13 mouse cellular contexts compared by ENCODE assay signal in the genomic region with DNA sequence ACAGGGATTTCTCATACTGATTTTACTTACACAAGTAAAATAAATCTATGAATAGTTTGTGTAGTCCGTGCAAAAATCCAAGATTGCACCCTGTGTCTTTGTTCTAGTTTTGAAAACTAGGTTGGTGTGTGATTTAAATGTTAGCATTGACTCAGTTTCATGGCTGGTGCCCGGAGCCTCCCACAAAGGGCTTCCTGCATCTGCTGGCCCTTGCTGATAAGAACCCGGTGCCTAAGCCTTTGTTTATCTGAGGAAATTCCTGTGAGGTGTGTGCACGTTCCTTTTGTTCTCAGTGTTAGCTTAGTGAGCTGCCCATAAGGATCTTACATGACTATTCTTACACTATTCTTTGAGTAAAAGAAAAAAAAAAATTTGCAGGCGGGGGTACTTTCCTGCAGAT. TPM values are rescaled to one million over a fixed set of nuclear protein-coding genes. Genes with fewer than 3 reads are reported as not detected.
A peak's percentile ranks its signal among the peaks of the same experiment; 100 is the strongest.
DNase-seq lines count a peak whose midpoint lies in the region; ATAC-seq and TF ChIP-seq lines count a peak whose summit lies in the region.
"Had no signal": no experiment of that assay in that cellular context is flagged by ENCODE, and none has a peak within 500 bp of the region (broad histone marks: within the 10 kb centered on the region; RNA-seq: fewer than 3 reads in every experiment).

No protein-coding gene starts in this region.

- no peaks in the 10 kb centered on the region for H3K9me3 ChIP-seq in heart, embryonic 10.5 days
- no peaks in the 10 kb centered on the region for H3K9me3 ChIP-seq in liver, embryonic 12.5 days (replicated peaks)
- H3K9me3 ChIP-seq in midbrain, embryonic 16.5 days (replicated peaks; ENCODE audit: control insufficient read depth, low read length, poor library complexity, severe bottlenecking): no peaks in the 10 kb centered on the region
- H3K9me3 ChIP-seq: embryonic facial prominence, embryonic 13.5 days had no signal

- 57% methylated on average over 5 of the region's 5 CpGs for WGBS in kidney, adult 2 months
- WGBS in heart, embryonic 10.5 days: 18% methylated on average over 5 of the region's 5 CpGs
- WGBS in liver, embryonic 12.5 days (ENCODE audit: insufficient replicate concordance): 4% methylated on average over 5 of the region's 5 CpGs
- 59% methylated on average over 5 of the region's 5 CpGs for WGBS in midbrain, embryonic 16.5 days

- no peaks in the 10 kb centered on the region for H3K27me3 ChIP-seq in kidney, adult 2 months (replicated peaks; ENCODE audit: control insufficient read depth, insufficient read depth, low read length)
- H3K27me3 ChIP-seq in heart, embryonic 10.5 days (ENCODE audit: insufficient read depth, poor library complexity, severe bottlenecking): no peaks in the 10 kb centered on the region
- H3K27me3 ChIP-seq in liver, embryonic 12.5 days (replicated peaks): no peaks in the 10 kb centered on the region
- H3K27me3 ChIP-seq in midbrain, embryonic 16.5 days (ENCODE audit: control insufficient read depth, insufficient read depth, low read depth, low read length): no peaks in the 10 kb centered on the region
- H3K27me3 ChIP-seq: embryonic facial prominence, embryonic 13.5 days had no signal

- TF ChIP-seq POLR2A in kidney, adult 2 months (IDR thresholded peaks at IDR 0.05; ENCODE audit: low read depth, low read length): no peak

- no peak overlapping the region for H3K4me3 ChIP-seq in kidney, adult 2 months (ENCODE audit: insufficient read depth, low read depth, low read length)
- no peak overlapping the region for H3K4me3 ChIP-seq in heart, embryonic 10.5 days
- H3K4me3 ChIP-seq in liver, embryonic 12.5 days: no peak overlapping the region
- no peak overlapping the region for H3K4me3 ChIP-seq in midbrain, embryonic 16.5 days (ENCODE audit: low read depth, low read length)
- H3K4me3 ChIP-seq: embryonic facial prominence, embryonic 13.5 days had no signal

- H3K36me3 ChIP-seq in kidney, adult 2 months (ENCODE audit: control insufficient read depth, insufficient read depth, low read length): peaks cover 5% of the 10 kb centered on the region
- peaks cover 47% of the 10 kb centered on the region for H3K36me3 ChIP-seq in heart, embryonic 10.5 days
- peaks cover 40% of the 10 kb centered on the region for H3K36me3 ChIP-seq in liver, embryonic 12.5 days
- H3K36me3 ChIP-seq in midbrain, embryonic 16.5 days (ENCODE audit: control insufficient read depth, insufficient read depth, low read length): peaks cover 31% of the 10 kb centered on the region

- no peaks in the 10 kb centered on the region for H3K4me1 ChIP-seq in kidney, adult 2 months (ENCODE audit: control insufficient read depth, insufficient read depth, low read length)
- peaks cover 13% of the 10 kb centered on the region for H3K4me1 ChIP-seq in heart, embryonic 10.5 days
- peaks cover 22% of the 10 kb centered on the region for H3K4me1 ChIP-seq in liver, embryonic 12.5 days
- no peaks in the 10 kb centered on the region for H3K4me1 ChIP-seq in midbrain, embryonic 16.5 days (ENCODE audit: control insufficient read depth, insufficient read depth, low read length)
- H3K4me1 ChIP-seq: embryonic facial prominence, embryonic 13.5 days had no signal

- no peak for TF ChIP-seq CTCF in kidney, adult 2 months (conservative IDR thresholded peaks at IDR 0.05; ENCODE audit: insufficient read depth, insufficient read length, low read depth, low read length)

- no peak overlapping the region for H3K9ac ChIP-seq in liver, embryonic 12.5 days
- no peak overlapping the region for H3K9ac ChIP-seq in midbrain, embryonic 16.5 days (ENCODE audit: low read depth, low read length)
- H3K9ac ChIP-seq: embryonic facial prominence, embryonic 13.5 days had no signal

- H3K4me2 ChIP-seq in liver, embryonic 12.5 days: peak overlapping the region; percentile 22; the same call in 1 of the 2 replicates
- H3K4me2 ChIP-seq in midbrain, embryonic 16.5 days (ENCODE audit: low read length): no peak overlapping the region
- H3K4me2 ChIP-seq: embryonic facial prominence, embryonic 13.5 days had no signal

- intact Hi-C loops in left cerebral cortex, postnatal 25 days (cut with DNase I): no loop called here

- ATAC-seq in liver, embryonic 12.5 days: peak; percentile 81
- peak; percentile 96 for ATAC-seq in megakaryocyte-erythroid progenitor cell, adult 5-6 weeks (replicated peaks; ENCODE audit: low FRiP score, low TSS enrichment, poor library complexity, severe bottlenecking)
- no peak for ATAC-seq in midbrain, embryonic 16.5 days
- ATAC-seq: CD4-positive, CD25-positive, alpha-beta regulatory T cell, adult 4 months had no signal

- DNase-seq in kidney, adult 2 months: peak; percentile 49
- DNase-seq in kidney, adult 18-20 months: no peak
- DNase-seq in heart, embryonic 10.5 days (ENCODE audit: low spot score): peak; percentile 80
- DNase-seq in left cerebral cortex, postnatal 25 days (ENCODE audit: low spot score in 2 of 2): no peak
- no peak for DNase-seq in cerebellum, postnatal 36 days
- DNase-seq: gastrocnemius, postnatal 36 days; midbrain, embryonic 14.5 days; thymus, adult 2 months had no signal

- no peak overlapping the region for H3K27ac ChIP-seq in kidney, adult 2 months (ENCODE audit: insufficient read depth, low read depth, low read length)
- H3K27ac ChIP-seq in heart, embryonic 10.5 days: peak overlapping the region; percentile 44; the same call in 1 of the 2 replicates
- H3K27ac ChIP-seq in liver, embryonic 12.5 days: peak overlapping the region; percentile 30; the same call in 1 of the 2 replicates
- H3K27ac ChIP-seq in midbrain, embryonic 16.5 days (ENCODE audit: low read length): no peak overlapping the region
- H3K27ac ChIP-seq: embryonic facial prominence, embryonic 13.5 days had no signal

RNA-seq across cellular contexts. Expression of a gene that starts 16.4 kb away (rescaled TPM):
- polyA plus RNA-seq in kidney, adult 2 months (2012; rRNA removed): 12.0 and 15.0 TPM in 2 replicates
- 26.6 and 31.5 TPM in 2 replicates for polyA plus RNA-seq in heart, embryonic 10.5 days (2016; fragmentation: Nextera tagmentation; extraction: Ambion mirVana)
- 13.4 and 13.9 TPM in 2 replicates for polyA plus RNA-seq in liver, embryonic 12.5 days (2016; fragmentation: Nextera tagmentation; extraction: Ambion mirVana)
- 30.9 and 31.8 TPM in 2 replicates for total RNA-seq in megakaryocyte-erythroid progenitor cell, adult 5-6 weeks (2014; fragmentation: Nextera tagmentation)
- total RNA-seq in megakaryocyte-erythroid progenitor cell, adult 5-6 weeks (2017): 30.4 and 38.4 TPM in 2 replicates
- 41.6 and 44.2 TPM in 2 replicates for polyA plus RNA-seq in midbrain, embryonic 16.5 days (2015; fragmentation: Nextera tagmentation; extraction: Ambion mirVana)
- 10 to 100 TPM; 26.0 to 28.1 TPM for total RNA-seq in left cerebral cortex, postnatal 25 days (2021)

RNA-seq across cellular contexts. Expression of a gene that starts 18.1 kb away (rescaled TPM):
- 2.7 and 3.1 TPM in 2 replicates for polyA plus RNA-seq in kidney, adult 2 months (2012; rRNA removed)
- polyA plus RNA-seq in heart, embryonic 10.5 days (2016; fragmentation: Nextera tagmentation; extraction: Ambion mirVana): 12.2 and 15.4 TPM in 2 replicates
- polyA plus RNA-seq in liver, embryonic 12.5 days (2016; fragmentation: Nextera tagmentation; extraction: Ambion mirVana): 4.2 and 4.5 TPM in 2 replicates
- 0.52 TPM in 1 of 2 replicates, not detected in the other for total RNA-seq in megakaryocyte-erythroid progenitor cell, adult 5-6 weeks (2014; fragmentation: Nextera tagmentation)
- total RNA-seq in megakaryocyte-erythroid progenitor cell, adult 5-6 weeks (2017): 0.80 and 1.2 TPM in 2 replicates
- 7.1 and 7.3 TPM in 2 replicates for polyA plus RNA-seq in midbrain, embryonic 16.5 days (2015; fragmentation: Nextera tagmentation; extraction: Ambion mirVana)
- 1 to 10 TPM; 3.6 to 4.6 TPM for total RNA-seq in left cerebral cortex, postnatal 25 days (2021)

RNA-seq across cellular contexts. Expression of a gene that starts 23.4 kb away (rescaled TPM):
- polyA plus RNA-seq in kidney, adult 2 months (2012; rRNA removed): 0.38 and 0.64 TPM in 2 replicates
- polyA plus RNA-seq in heart, embryonic 10.5 days (2016; fragmentation: Nextera tagmentation; extraction: Ambion mirVana): 37.4 and 38.9 TPM in 2 replicates
- 27.3 and 28.4 TPM in 2 replicates for polyA plus RNA-seq in liver, embryonic 12.5 days (2016; fragmentation: Nextera tagmentation; extraction: Ambion mirVana)
- total RNA-seq in megakaryocyte-erythroid progenitor cell, adult 5-6 weeks (2014; fragmentation: Nextera tagmentation): 31.5 and 49.4 TPM in 2 replicates
- total RNA-seq in megakaryocyte-erythroid progenitor cell, adult 5-6 weeks (2017): 48.3 and 50.1 TPM in 2 replicates
- 6.6 and 8.4 TPM in 2 replicates for polyA plus RNA-seq in midbrain, embryonic 16.5 days (2015; fragmentation: Nextera tagmentation; extraction: Ambion mirVana)
- total RNA-seq in left cerebral cortex, postnatal 25 days (2021): under 1 TPM; 0.57 to 0.85 TPM

RNA-seq across cellular contexts. Expression of a gene that starts 42.8 kb away (rescaled TPM):
- 1.6 and 1.7 TPM in 2 replicates for polyA plus RNA-seq in kidney, adult 2 months (2012; rRNA removed)
- 5.4 and 6.1 TPM in 2 replicates for polyA plus RNA-seq in heart, embryonic 10.5 days (2016; fragmentation: Nextera tagmentation; extraction: Ambion mirVana)
- polyA plus RNA-seq in liver, embryonic 12.5 days (2016; fragmentation: Nextera tagmentation; extraction: Ambion mirVana): 1.9 and 2.3 TPM in 2 replicates
- 0.25 and 1.9 TPM in 2 replicates for total RNA-seq in megakaryocyte-erythroid progenitor cell, adult 5-6 weeks (2014; fragmentation: Nextera tagmentation)
- 2.0 and 5.9 TPM in 2 replicates for total RNA-seq in megakaryocyte-erythroid progenitor cell, adult 5-6 weeks (2017)
- polyA plus RNA-seq in midbrain, embryonic 16.5 days (2015; fragmentation: Nextera tagmentation; extraction: Ambion mirVana): 6.1 and 9.1 TPM in 2 replicates
- 1 to 10 TPM; 1.8 to 1.9 TPM for total RNA-seq in left cerebral cortex, postnatal 25 days (2021)

Comparison
In these comparisons a context has a peak if more than half of its experiments do, and no peak if none do; other contexts are left out.
1. DNase-seq: peak in kidney, adult 2 months (single experiment) and heart, embryonic 10.5 days (single experiment); none in kidney, adult 18-20 months (single experiment), left cerebral cortex, postnatal 25 days (0 of 2) and cerebellum, postnatal 36 days (0 of 2).
2. H3K27ac ChIP-seq: peak in heart, embryonic 10.5 days (single experiment) and liver, embryonic 12.5 days (single experiment); none in kidney, adult 2 months (single experiment) and midbrain, embryonic 16.5 days (single experiment).